Mouse (Mus musculus) T-helper 2 cell (primary cell): Measurements from ENCODE around the gene Krt88.

Experiments
- in situ Hi-C: fragments of 300-600 bp; cut with MboI, MseI; formaldehyde crosslinking; loops from one replicate; pipeline ENCODE4 v1.15.1; 2025; ENCODE audit warnings: high pct_unique_total_duplicates

The Krt88 gene

GRCm38 (mm10) chr15:101447444-101447843, at the start of gene Krt88:
Gene Krt88, plus strand, starts transcription at chr15:101447744.
- in situ Hi-C loops: no loop called here

DNA sequence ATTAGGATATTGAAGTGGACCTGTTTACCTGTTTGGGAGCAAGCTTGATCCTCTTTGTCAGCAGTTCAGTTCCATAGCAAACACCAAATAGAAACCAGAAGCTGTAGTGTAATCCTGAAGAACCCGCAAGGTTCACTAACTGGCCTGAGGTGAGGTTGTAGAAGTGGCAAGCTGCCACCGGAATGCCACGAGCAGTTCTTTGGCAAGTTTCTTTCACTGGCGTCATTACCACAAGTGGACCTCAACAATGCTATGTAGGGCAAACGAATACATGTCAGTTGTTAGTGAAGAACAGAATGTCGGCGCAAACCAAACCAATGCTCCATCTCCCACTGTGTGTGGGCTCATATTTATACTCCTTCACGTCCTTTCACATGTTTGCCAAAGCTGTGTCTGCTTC, 49.3 kb upstream of the Krt88 start:
- in situ Hi-C loops: no loop called here

GRCm38 (mm10) chr15:101410775-101411174, 36.8 kb upstream of the Krt88 start, which contains the start of gene Krt7:
Gene Krt7, plus strand, starts transcription at chr15:101411043.
- in situ Hi-C loops: no loop called here

GRCm38 (mm10) chr15:101412188-101412587, 35.4 kb upstream of the Krt88 start:
- in situ Hi-C loops: no loop called here

GRCm38 (mm10) chr15:101413916-101414635, 33.5 kb upstream of the Krt88 start:
- in situ Hi-C loops: no loop called here

DNA sequence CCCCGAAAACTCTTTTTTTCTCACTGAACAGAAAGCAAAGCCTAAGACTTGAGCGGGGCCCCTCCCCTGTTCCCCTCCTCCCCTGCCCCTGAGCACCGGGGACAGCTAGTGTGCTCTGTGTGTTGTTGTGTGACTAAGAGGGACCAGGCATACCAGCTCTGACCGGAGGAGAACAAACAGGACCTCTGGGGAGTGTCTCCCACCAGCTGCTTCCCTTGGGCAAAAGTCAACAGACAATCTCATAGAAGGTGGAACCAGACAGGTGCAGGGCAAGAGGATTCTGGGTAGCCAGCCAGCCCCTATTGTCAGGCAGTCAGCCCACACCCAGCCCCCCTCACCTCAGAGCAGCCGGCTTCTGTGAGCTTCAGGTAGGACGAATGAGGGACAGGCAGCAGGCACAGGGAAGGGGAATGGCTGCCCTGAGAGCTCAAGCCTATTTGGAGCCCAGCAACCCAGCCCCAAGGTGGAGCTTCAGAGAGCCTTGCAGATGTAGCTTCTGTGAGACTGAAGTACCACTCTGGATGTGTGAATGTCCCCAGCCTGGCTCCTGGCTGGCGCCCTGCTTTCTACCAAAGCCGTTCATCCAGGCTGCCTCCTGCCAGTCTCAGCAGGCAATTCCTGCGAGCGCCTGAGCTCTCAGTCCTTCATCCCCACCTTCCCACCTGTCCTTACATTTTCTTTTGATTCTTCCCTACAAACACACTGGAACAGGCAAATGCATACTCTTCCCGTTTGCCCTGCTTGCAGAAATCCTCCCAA, 32.6 kb upstream of the Krt88 start:
- in situ Hi-C loops: no loop called here

DNA sequence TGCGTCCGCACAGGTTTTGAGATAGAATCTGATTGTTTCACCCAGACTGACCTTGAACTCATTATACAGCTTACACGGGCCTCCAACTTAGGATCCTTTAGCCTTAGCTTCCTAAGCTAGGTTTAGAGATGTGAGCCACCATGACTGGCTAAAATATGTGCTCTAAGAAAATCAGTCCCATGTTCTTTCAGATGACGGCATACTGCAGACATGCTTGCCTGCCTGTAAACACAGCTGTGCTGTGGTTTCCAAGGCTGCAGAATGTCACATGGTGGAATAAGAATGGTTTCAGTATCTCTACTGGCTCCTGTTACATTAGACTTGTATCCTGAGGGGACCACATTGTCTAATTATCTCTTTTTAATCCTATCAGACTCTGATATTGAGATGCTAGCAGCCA, 28.6 kb upstream of the Krt88 start:
- in situ Hi-C loops: no loop called here

DNA sequence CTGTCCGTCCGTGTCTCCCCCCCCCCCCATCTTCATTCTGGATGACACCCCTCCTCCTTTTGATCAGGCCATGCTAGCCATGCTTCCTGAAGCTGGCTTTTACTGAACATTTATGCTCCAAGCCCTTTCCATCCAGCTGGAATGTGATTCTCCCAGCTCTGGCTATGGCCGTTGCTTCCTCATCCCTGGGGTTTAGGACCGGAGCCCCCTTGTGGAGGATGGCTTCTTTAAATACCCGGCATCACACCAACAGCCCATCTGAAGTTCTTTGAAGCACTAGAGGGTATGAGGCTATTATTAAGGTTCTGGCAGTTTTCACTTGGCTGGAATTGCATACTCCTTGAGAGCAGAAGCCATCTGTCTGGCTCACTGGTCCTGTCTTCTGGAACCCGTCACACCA, 26.6 kb upstream of the Krt88 start:
- in situ Hi-C loops: no loop called here

- in situ Hi-C loops: no loop called here
These were observed 22.6 kb upstream of the Krt88 start for GRCm38 (mm10) chr15:101424914-101425313.

DNA sequence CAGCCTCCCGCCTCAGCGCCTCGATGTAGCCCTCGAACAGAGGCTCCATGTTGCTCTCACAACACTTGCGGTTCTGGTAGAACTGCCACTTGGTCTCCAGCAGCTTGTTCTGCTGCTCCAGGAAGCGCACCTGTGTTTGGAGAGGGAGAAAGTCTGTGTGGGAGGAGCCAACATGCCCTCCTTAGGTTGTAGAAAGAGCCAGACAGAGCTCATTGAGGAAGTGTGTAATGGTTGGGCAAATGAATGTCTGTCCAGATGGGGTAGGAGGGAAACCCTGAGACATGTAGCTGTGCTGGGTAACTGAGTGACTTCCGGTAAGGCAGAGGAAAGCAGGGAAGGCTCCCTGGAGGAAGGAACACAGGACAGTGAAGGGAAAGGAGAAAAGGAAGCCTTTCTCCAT, 10.9 kb upstream of the Krt88 start:
- in situ Hi-C loops: no loop called here

DNA sequence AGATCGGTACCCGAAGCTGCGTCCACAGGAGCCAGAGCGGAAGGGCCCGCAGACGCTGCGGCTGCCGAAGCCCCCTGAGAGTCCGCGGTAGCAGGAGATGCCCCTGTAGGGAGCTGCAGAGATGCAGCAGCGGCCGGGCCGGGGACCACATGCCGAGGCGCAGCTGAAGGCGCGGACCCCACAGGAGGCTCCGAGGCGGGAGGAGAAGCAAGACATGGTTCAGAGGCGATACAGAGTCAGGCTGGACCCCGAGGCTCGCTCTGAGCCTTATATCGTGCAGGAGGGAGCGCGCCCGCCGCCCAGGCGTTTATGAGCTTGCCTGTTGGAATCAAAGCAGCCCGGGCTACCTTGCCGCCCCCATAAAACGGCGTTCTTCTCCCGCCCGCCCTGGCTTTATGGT, 9.0 kb upstream of the Krt88 start, which contains the start of gene Krt87:
Gene Krt87 (minus strand): TSS at position 250 of the 400 bp plus-strand sequence.
- in situ Hi-C loops: no loop called here

- in situ Hi-C loops: no loop called here
These were observed 6.7 kb upstream of the Krt88 start for GRCm38 (mm10) chr15:101440837-101441236.

DNA sequence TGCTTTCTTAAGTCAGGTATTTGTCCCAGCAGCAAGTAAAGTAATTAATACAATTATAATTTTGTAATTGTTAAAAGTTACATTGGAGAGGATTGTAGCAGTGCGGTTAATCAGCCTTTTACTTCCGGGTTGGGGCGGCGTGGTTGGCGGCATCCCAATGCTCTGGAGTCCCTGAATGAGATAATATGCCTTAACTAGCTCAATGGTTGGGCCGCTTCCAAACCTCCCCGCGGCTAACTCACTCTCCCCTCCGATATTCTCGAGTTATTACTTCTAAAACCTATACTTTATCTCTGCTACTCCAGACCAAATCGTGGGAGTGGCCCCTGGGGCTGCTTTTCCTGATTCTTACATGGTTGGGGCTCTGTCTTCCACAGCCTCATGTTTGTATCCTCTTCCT, 972 bp upstream of the Krt88 start:
- in situ Hi-C loops: no loop called here

DNA sequence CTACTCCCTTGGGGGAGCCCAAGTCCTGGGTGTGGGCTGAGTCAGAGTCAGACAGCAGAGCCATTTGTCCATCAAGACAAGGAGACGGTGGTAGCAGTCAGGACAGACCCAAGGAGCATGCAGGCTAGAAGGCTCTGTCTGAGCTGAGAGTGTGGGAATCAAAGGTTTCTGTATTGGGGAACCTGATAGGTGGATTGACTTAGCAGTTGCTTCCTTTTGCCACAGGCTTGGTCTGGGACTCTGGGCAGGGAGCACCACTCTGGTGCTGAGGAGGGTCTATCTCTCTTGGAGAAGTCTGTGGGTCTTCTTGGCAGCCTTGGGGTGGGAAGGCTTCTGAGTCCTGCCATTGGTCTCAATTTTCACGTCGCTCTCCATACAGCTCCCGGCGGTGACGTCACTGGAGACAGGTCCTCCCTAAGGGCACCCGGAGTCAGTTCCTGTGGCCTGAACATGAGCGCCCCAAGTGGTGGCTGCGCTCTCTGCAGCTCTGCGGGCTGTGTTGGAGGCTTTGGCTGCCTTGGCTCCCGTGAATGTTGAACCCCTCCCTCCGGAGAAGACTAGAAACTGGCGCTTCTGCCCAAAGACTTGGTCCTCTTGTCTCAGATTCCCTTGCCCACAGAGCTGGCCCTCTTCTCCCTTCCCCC, 5.7 kb downstream of the Krt88 start:
- in situ Hi-C loops: no loop called here

- in situ Hi-C loops: no loop called here
These were observed 7.2 kb downstream of the Krt88 start for GRCm38 (mm10) chr15:101454774-101455173.

DNA sequence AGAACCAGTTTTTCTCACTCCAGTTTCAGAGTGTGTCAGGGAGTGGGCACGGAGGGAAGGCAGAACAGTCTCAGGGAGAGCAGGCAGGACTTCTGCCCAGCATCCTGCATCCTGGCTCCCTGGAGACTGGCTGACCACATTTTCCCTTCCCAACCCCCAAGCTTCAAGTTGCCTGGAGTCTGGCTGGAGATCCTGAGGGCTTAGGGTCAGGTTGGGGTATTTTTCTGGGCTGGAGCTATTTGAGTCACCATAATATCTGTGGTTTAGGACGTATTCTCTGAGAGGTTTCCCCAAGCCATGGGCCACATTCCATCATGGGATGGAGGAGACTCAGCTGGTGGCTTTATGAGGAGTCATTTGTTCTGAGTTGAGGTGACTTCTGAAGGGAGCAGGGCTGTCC, 7.7 kb downstream of the Krt88 start:
- in situ Hi-C loops: no loop called here

GRCm38 (mm10) chr15:101455891-101456290, 8.3 kb downstream of the Krt88 start:
- in situ Hi-C loops: no loop called here

- in situ Hi-C loops: no loop called here
These were observed 10.9 kb downstream of the Krt88 start for GRCm38 (mm10) chr15:101458361-101458930.

DNA sequence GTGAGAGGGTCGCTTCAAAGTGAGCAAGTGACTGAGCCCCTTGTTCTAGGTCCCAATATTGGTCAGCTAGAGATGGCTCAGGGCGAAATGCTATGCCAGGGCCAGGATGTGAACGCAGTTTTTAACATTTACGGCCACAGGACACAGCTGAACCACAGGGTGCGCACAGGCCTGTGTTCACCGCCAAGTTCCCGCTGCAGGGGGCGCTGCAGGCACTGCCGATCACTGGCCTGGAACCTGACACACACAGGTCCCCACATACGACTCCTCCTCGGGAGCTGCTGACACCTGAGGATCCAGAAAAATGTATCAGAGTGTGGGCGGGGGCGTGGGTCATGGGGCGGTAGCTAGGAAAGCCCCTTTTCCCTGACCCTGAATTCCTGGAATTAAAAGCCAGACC, 11.7 kb downstream of the Krt88 start:
- in situ Hi-C loops: no loop called here

- in situ Hi-C loops: no loop called here
These were observed 16.1 kb downstream of the Krt88 start, which contains the start of gene Krt81 for GRCm38 (mm10) chr15:101463651-101464050. Gene Krt81, minus strand, starts transcription at chr15:101463751.

DNA sequence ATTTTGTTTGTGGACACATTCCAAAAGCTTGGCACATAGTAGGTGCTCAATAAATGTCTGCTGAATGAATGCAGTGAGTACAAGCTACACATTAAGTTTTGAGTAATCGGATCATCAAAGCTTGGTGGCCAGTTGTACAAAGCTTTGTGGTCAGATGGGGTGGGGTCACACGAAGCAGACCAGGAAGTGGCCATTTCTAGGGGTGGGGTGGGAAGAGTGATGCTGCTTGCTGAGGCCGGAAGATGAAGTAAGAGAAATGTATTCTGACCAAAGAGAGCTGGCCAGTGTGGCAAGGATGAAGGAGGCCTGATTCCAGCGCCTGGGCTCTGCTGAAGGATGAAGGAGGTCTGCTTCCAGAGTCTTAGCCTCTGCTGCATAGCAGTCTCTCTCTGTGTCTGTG, 21.5 kb downstream of the Krt88 start:
- in situ Hi-C loops: no loop called here

GRCm38 (mm10) chr15:101472952-101473528, 25.5 kb downstream of the Krt88 start, which contains the start of gene Krt86:
Gene Krt86, plus strand, starts transcription at chr15:101473478.
- in situ Hi-C loops: no loop called here
